Mouse (Mus musculus) embryonic stem cell, embryonic (primary cell): ENCODE measurements around the gene Syne1.

ENCODE experiments used
- CTCF ChIA-PET, 4 experiments: fragments of 300-600 bp in 2 of 4; fragments of 350-600 bp in 2 of 4; sonication (Branson Sonifier 250); formaldehyde crosslinking; loops; one replicate each; lab custom pipeline; 2022; ENCODE audit warnings: inconsistent platforms in 2 of 4; lab: Charles Lee
- POLR2A ChIA-PET, 4 experiments: fragments of 300-600 bp in 2 of 4; fragments of 350-600 bp in 2 of 4; sonication (Branson Sonifier 250); formaldehyde crosslinking; loops; one replicate each; lab custom pipeline; 2022; ENCODE audit warnings: antibody characterized with exemption in 4 of 4, inconsistent platforms in 1 of 4; lab: Charles Lee

Syne1 gene

GRCm38 (mm10) chr10:5551382-5551781 lies at the start of gene Syne1:
Gene Syne1, minus strand, starts transcription at chr10:5551482.
- CTCF ChIA-PET: interaction anchor here in 2 of 4 experiments (0.6 to 1.1 kb wide), 4 partner anchors 70 to 367 kb away, joined by 3 to 6 read pairs (median 4); partner anchors contain the start of gene Fbxo5 (in 1 of the 2)

GRCm38 (mm10) chr10:5600123-5600522 lies 48.8 kb upstream of the Syne1 start:
- CTCF ChIA-PET: interaction anchor here (0.5 to 2.2 kb wide), 35 partner anchors 8 to 405 kb away, joined by 3 to 28 read pairs (median 4); partner anchors contain the start of genes Fbxo5 (in 1 of the 4) and Vip (in 1 of the 4)
- POLR2A ChIA-PET: interaction anchor here in 3 of 4 experiments (0.6 to 1.6 kb wide), 3 partner anchors 38 to 206 kb away, joined by 3 to 4 read pairs (median 3); no protein-coding TSS in a partner anchor

More at GRCm38 (mm10) chr10:5551382-5551781, at the start of gene Syne1:
- POLR2A ChIA-PET: interaction anchor here in 3 of 4 experiments (0.7 to 3.0 kb wide), 9 partner anchors 9 to 273 kb away, joined by 3 to 18 read pairs (median 5); partner anchors contain the start of gene Fbxo5 (in 1 of the 3)

- ChIA-PET CTCF (no interaction called here), POLR2A (interaction anchor here in 1 of 4 experiments (0.6 kb wide), 2 partner anchors 46 to 101 kb away, joined by 3 to 5 read pairs; no protein-coding TSS in a partner anchor)
Observed at GRCm38 (mm10) chr10:5596559-5596958, 45.3 kb upstream of the Syne1 start.

GRCm38 (mm10) chr10:5594457-5594856 lies 43.2 kb upstream of the Syne1 start:
- POLR2A ChIA-PET: interaction anchor here in 1 of 4 experiments (0.5 kb wide), 1 partner anchor 114 kb away, joined by 9 read pairs; no protein-coding TSS in a partner anchor
- CTCF ChIA-PET: no interaction called here

- ChIA-PET POLR2A (no interaction called here), CTCF (interaction anchor here in 1 of 4 experiments (0.7 kb wide), 1 partner anchor 37 kb away, joined by 3 read pairs; no protein-coding TSS in a partner anchor)
Observed at GRCm38 (mm10) chr10:5593464-5593863, 42.2 kb upstream of the Syne1 start, which contains the start of gene Myct1. Gene Myct1, plus strand, starts transcription at chr10:5593775.

- POLR2A ChIA-PET: interaction anchor here in 1 of 4 experiments (0.9 kb wide), 1 partner anchor 15 kb away, joined by 3 read pairs; no protein-coding TSS in a partner anchor
Observed at GRCm38 (mm10) chr10:5591996-5592395, 40.7 kb upstream of the Syne1 start.

GRCm38 (mm10) chr10:5591061-5591460 lies 39.8 kb upstream of the Syne1 start:
- POLR2A ChIA-PET: interaction anchor here in 1 of 4 experiments (0.6 kb wide), 1 partner anchor 13 kb away, joined by 6 read pairs; no protein-coding TSS in a partner anchor
- CTCF ChIA-PET: interaction anchor here in 1 of 4 experiments (1.8 kb wide), 1 partner anchor 9 kb away, joined by 5 read pairs; no protein-coding TSS in a partner anchor

More at GRCm38 (mm10) chr10:5591996-5592395, 40.7 kb upstream of the Syne1 start:
- CTCF ChIA-PET: interaction anchor here in 2 of 4 experiments (0.7 to 1.8 kb wide), 2 partner anchors 8 kb away, joined by 3 to 5 read pairs; no protein-coding TSS in a partner anchor

GRCm38 (mm10) chr10:5573328-5573727 lies 22.0 kb upstream of the Syne1 start:
- ChIA-PET POLR2A (no interaction called here), CTCF (interaction anchor here in 1 of 4 experiments (0.5 kb wide), 1 partner anchor 744 kb away, joined by 4 read pairs; no protein-coding TSS in a partner anchor)

- ChIA-PET POLR2A (interaction anchor here in 1 of 4 experiments (1.0 kb wide), 1 partner anchor 13 kb away, joined by 4 read pairs; no protein-coding TSS in a partner anchor), CTCF (interaction anchor here in 1 of 4 experiments (1.0 kb wide), 1 partner anchor 21 kb away, joined by 3 read pairs; no protein-coding TSS in a partner anchor)
Observed at GRCm38 (mm10) chr10:5571332-5571731, 20.1 kb upstream of the Syne1 start.

GRCm38 (mm10) chr10:5570059-5570458 lies 18.8 kb upstream of the Syne1 start:
- POLR2A ChIA-PET: interaction anchor here in 1 of 4 experiments (0.6 kb wide), 1 partner anchor 218 kb away, joined by 4 read pairs; no protein-coding TSS in a partner anchor
- CTCF ChIA-PET: interaction anchor here in 3 of 4 experiments (0.8 to 1.7 kb wide), 3 partner anchors 10 to 90 kb away, joined by 3 to 6 read pairs (median 5); no protein-coding TSS in a partner anchor

GRCm38 (mm10) chr10:5568991-5569390 lies 17.7 kb upstream of the Syne1 start:
- POLR2A ChIA-PET: interaction anchor here in 1 of 4 experiments (0.8 kb wide), 1 partner anchor 237 kb away, joined by 3 read pairs; the partner anchor contains the start of gene Fbxo5

GRCm38 (mm10) chr10:5561706-5562105 lies 10.4 kb upstream of the Syne1 start:
- POLR2A ChIA-PET: interaction anchor here (0.6 to 3.9 kb wide), 10 partner anchors 12 to 262 kb away, joined by 3 to 23 read pairs (median 4); partner anchors contain the start of genes Fbxo5 (in 3 of the 4) and Mtrf1l (in 1 of the 4)
- CTCF ChIA-PET: interaction anchor here in 3 of 4 experiments (0.5 to 1.8 kb wide), 4 partner anchors 15 to 1075 kb away, joined by 3 to 6 read pairs (median 4); no protein-coding TSS in a partner anchor

More at GRCm38 (mm10) chr10:5568991-5569390, 17.7 kb upstream of the Syne1 start:
- CTCF ChIA-PET: interaction anchor here in 3 of 4 experiments (0.6 to 1.7 kb wide), 4 partner anchors 9 to 89 kb away, joined by 5 to 10 read pairs (median 6); no protein-coding TSS in a partner anchor

- ChIA-PET CTCF (interaction anchor here in 3 of 4 experiments (0.5 to 1.5 kb wide), 3 partner anchors 9 to 198 kb away, joined by 3 to 6 read pairs (median 4); no protein-coding TSS in a partner anchor), POLR2A (interaction anchor here in 3 of 4 experiments (0.5 to 3.9 kb wide), 11 partner anchors 11 to 264 kb away, joined by 3 to 23 read pairs (median 6); partner anchors contain the start of genes Fbxo5 (in 3 of the 3), Mtrf1l (in 2 of the 3) and Syne1 (in 1 of the 3))
Observed at GRCm38 (mm10) chr10:5560526-5560925, 9.2 kb upstream of the Syne1 start.

GRCm38 (mm10) chr10:5558808-5559207 lies 7.5 kb upstream of the Syne1 start:
- ChIA-PET POLR2A (interaction anchor here in 3 of 4 experiments (0.7 to 3.9 kb wide), 9 partner anchors 9 to 265 kb away, joined by 3 to 23 read pairs (median 4); partner anchors contain the start of genes Fbxo5 (in 2 of the 3) and Mtrf1l (in 2 of the 3)), CTCF (interaction anchor here in 2 of 4 experiments (0.6 to 1.3 kb wide), 2 partner anchors 41 to 68 kb away, joined by 3 read pairs; no protein-coding TSS in a partner anchor)

GRCm38 (mm10) chr10:5554941-5555340 lies 3.7 kb upstream of the Syne1 start:
- ChIA-PET CTCF (interaction anchor here (0.6 to 1.5 kb wide), 14 partner anchors 43 to 1839 kb away, joined by 3 to 15 read pairs (median 4); no protein-coding TSS in a partner anchor), POLR2A (interaction anchor here in 2 of 4 experiments (0.8 to 1.2 kb wide), 3 partner anchors 43 to 249 kb away, joined by 3 to 5 read pairs (median 4); no protein-coding TSS in a partner anchor)

- ChIA-PET CTCF (interaction anchor here in 3 of 4 experiments (0.6 to 1.1 kb wide), 7 partner anchors 21 to 366 kb away, joined by 3 to 6 read pairs (median 3); partner anchors contain the start of gene Fbxo5 (in 1 of the 3)), POLR2A (interaction anchor here in 3 of 4 experiments (0.6 to 3.0 kb wide), 18 partner anchors 9 to 1545 kb away, joined by 3 to 18 read pairs (median 4); partner anchors contain the start of genes Fbxo5 (in 2 of the 3) and Mtrf1l (in 1 of the 3))
Observed at GRCm38 (mm10) chr10:5550168-5551021, 887 bp downstream of the Syne1 start.

GRCm38 (mm10) chr10:5549871-5550167 lies 1.5 kb downstream of the Syne1 start:
- ChIA-PET CTCF (interaction anchor here in 1 of 4 experiments (0.6 kb wide), 1 partner anchor 59 kb away, joined by 3 read pairs; no protein-coding TSS in a partner anchor), POLR2A (interaction anchor here in 3 of 4 experiments (0.8 to 3.0 kb wide), 11 partner anchors 9 to 274 kb away, joined by 3 to 18 read pairs (median 5); partner anchors contain the start of gene Fbxo5 (in 1 of the 3))
